Mouse (Mus musculus): ENCODE results near the gene Ttc37.

DNA sequence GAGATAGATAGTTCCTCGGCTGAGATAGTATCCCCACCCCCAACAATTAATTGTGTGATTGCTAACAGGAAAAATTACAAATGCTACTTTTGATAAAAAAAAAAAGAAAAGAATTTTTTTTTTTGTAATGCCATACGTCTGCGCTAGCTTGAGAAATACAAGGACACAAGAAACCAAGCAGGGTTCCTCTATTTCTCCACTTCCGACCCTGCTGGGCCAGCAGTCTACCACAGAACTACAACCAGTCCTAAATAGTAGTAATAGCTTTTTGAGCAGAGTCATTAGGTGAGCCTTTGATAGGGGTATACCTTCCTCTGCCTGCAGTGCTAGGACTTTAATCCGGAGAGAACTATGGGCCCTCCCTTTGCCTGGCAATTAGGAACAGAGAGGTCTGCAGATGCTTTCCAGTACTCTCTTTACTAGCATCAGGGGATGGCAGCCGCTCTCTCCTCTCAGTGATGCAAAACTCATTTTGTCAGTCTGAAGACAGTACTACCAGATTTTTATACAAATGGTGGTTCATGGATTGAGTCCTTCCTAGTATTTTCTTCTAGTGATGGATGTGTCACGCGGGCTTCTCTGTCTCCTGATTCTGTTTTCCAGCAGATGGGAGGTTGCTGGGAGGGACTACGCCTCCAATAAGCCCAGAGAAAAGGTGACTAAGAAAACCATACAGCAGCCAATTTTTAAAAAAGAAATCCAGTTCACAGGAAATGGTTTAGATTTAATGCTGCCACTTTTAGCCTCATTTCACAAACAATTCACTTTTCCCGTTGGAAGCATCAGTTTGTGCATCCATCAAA is 41.1 kb upstream of the Ttc37 start:
- TF ChIP-seq CTCF (IDR thresholded peaks at IDR 0.05; ENCODE audit: low read depth) (no peak), EP300 (IDR thresholded peaks at IDR 0.05; ENCODE audit: low read depth) (no peak)

Data from liver, postnatal 0 days (tissue).